Mouse (Mus musculus) neural tube, embryonic 11.5 days (tissue): Measurements from ENCODE around the gene Hmg20b. TPM values are rescaled to one million over a fixed set of nuclear protein-coding genes. Genes with fewer than 3 reads are reported as not detected.

Experiments used
- ATAC-seq: fragments of 200-750 bp; cut with Nextera tagmentation; 2 replicates; pipeline ENCODE4 v1.8.0; 2017; ENCODE audit warnings: moderate number of reproducible peaks, mild to moderate bottlenecking, moderate TSS enrichment, moderate library complexity; ENCODE audit not compliant: insufficient read depth, low FRiP score, low TSS enrichment
- DNase-seq: peaks from one replicate; pipeline ENCODE4 v3.0.0-alpha.2; 2015; ENCODE audit warnings: low spot score
- H3K27ac ChIP-seq: fragments of 300-500 bp; sonication (generic); 2 replicates; pipeline ENCODE4 v1.5.1; 2014; ENCODE audit warnings: low read depth, mild to moderate bottlenecking, low read length
- H3K27me3 ChIP-seq: fragments of 300-500 bp; sonication (generic); 2 replicates; pipeline ENCODE4 v1.6.1; 2014; ENCODE audit warnings: mild to moderate bottlenecking, low read length, mixed read lengths; ENCODE audit not compliant: control insufficient read depth, insufficient read depth
- H3K36me3 ChIP-seq: fragments of 300-500 bp; sonication (generic); 2 replicates; pipeline ENCODE4 v1.6.1; 2014; ENCODE audit warnings: mild to moderate bottlenecking, low read length, moderate library complexity, mixed read lengths; ENCODE audit not compliant: control insufficient read depth, insufficient read depth
- H3K4me1 ChIP-seq: fragments of 300-500 bp; sonication (generic); 2 replicates; pipeline ENCODE4 v1.6.1; 2014; ENCODE audit warnings: low read length, mixed read lengths; ENCODE audit not compliant: control insufficient read depth, insufficient read depth
- H3K4me2 ChIP-seq: fragments of 300-500 bp; sonication (generic); 2 replicates; pipeline ENCODE4 v1.6.1; 2014; ENCODE audit warnings: low read depth, mild to moderate bottlenecking, moderate library complexity
- H3K4me3 ChIP-seq: fragments of 300-500 bp; sonication (generic); 2 replicates; pipeline ENCODE4 v1.5.1; 2014; ENCODE audit warnings: low read depth, low read length
- H3K9ac ChIP-seq: fragments of 300-500 bp; sonication (generic); 2 replicates; pipeline ENCODE4 v1.6.1; 2014; ENCODE audit warnings: mild to moderate bottlenecking, low read length
- H3K9me3 ChIP-seq: fragments of 300-500 bp; sonication (generic); 2 replicates; pipeline ENCODE4 v1.6.1; 2016; ENCODE audit warnings: low read length; ENCODE audit not compliant: control insufficient read depth
- WGBS: fragments of 180-500 bp; shearing (Covaris S2); extraction: QIAGEN DNeasy Blood & Tissue Kit; methylation state at CpG from one replicate; pipeline ENCODE4 v1.1.7; 2014; 5-methylcytosine and 5-hydroxymethylcytosine counted together
- polyA plus RNA-seq: library from polyadenylated mRNA; unstranded; fragments of >200 nt; fragmentation: Nextera tagmentation; extraction: Ambion mirVana; gene quantifications from 2 replicates; pipeline ENCODE4 v1.2.1, GENCODE M21; 2014

The Hmg20b gene
- polyA plus RNA-seq, 1 experiment from 2014 or later, result 104 TPM

DNA sequence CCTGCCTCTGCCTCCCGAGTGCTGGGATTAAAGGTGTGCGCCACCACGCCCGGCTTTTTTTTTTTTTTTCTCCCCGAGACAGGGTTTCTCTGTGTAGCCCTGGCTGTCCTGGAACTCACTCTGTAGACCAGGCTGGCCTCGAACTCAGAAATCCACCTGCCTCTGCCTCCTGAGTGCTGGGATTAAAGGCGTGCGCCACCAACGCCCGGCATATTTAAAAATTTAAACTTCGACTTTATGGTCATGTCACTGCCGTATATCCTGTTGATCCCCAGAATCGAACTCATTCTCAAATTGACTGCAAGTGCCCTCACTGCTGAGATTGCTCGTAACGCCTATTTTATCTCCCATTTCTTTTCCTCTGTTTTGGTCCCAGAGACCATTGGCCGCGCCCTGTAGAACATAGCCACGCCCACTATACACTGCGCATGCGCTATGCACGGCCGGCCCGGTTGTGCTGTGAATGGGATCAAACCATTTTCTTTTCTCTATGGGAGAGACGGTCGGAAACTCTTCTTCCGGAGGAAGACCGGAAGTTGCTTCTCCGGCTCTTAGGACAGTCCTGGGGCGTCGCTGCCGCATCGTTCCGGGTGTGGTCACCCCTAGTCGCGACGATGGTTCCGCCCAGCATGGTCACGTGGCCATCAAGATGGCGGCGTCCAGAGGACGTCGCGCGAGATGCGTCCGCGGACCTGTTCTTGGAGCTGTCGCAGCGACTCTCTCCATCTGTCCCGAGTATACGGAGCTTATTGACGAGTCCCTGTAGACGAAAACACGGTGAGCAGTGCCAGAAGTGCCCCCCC lies 33.7 kb upstream of the Hmg20b start, which contains the start of the genes Dohh and Gm48551:
TSS of gene Dohh (plus strand) at position 627 of the 803 bp plus-strand sequence.
TSS of gene Gm48551 (plus strand) at position 665 of the 803 bp plus-strand sequence.
- H3K4me1 ChIP-seq, result peaks cover 9% of the 10 kb centered on the region
- ATAC-seq, result peak; percentile 91
- peak within 1 kb of the TSS; percentile 78 for H3K9ac ChIP-seq
- peak within 1 kb of the TSS; percentile 47 for H3K27ac ChIP-seq
- H3K36me3 ChIP-seq, result peaks cover 18% of the 10 kb centered on the region
- H3K4me3 ChIP-seq, result peak within 1 kb of the TSS; percentile 88
- no peaks in the 10 kb centered on the region for H3K9me3 ChIP-seq
- WGBS, result 6% methylated on average over 53 of the region's 54 CpGs
- DNase-seq, result peak; percentile 95
- no peaks in the 10 kb centered on the region for H3K27me3 ChIP-seq
- H3K4me2 ChIP-seq, result peak within 1 kb of the TSS; percentile 90

- H3K27ac ChIP-seq, result no peak overlapping the region
- H3K4me1 ChIP-seq, result peaks cover 15% of the 10 kb centered on the region
- no peaks in the 10 kb centered on the region for H3K27me3 ChIP-seq
- H3K9me3 ChIP-seq, result no peaks in the 10 kb centered on the region
- ATAC-seq, result no peak
- peaks cover 8% of the 10 kb centered on the region for H3K36me3 ChIP-seq
- DNase-seq, result no peak
- H3K4me3 ChIP-seq, result no peak overlapping the region
- no peak overlapping the region for H3K4me2 ChIP-seq
- no peak overlapping the region for H3K9ac ChIP-seq
- 91% methylated on average over 5 of the region's 5 CpGs for WGBS
These were observed 31.8 kb upstream of the Hmg20b start for GRCm38 (mm10) chr10:81382039-81382438.

- Histone ChIP-seq H3K36me3 (0 out of 2 replicates have a peak, but pooled peaks cover 2% of the 10 kb centered on the region), H3K9ac (no peak overlapping the region), H3K27me3 (no peaks in the 10 kb centered on the region), H3K4me2 (no peak overlapping the region), H3K27ac (no peak overlapping the region), H3K9me3 (no peaks in the 10 kb centered on the region), H3K4me1 (peaks cover 13% of the 10 kb centered on the region), H3K4me3 (no peak overlapping the region)
- DNase-seq (no peak), ATAC-seq (no peak)
- WGBS, result 94% methylated on average over 6 of the region's 6 CpGs
These were observed 29.6 kb upstream of the Hmg20b start for GRCm38 (mm10) chr10:81379809-81380378.

DNA sequence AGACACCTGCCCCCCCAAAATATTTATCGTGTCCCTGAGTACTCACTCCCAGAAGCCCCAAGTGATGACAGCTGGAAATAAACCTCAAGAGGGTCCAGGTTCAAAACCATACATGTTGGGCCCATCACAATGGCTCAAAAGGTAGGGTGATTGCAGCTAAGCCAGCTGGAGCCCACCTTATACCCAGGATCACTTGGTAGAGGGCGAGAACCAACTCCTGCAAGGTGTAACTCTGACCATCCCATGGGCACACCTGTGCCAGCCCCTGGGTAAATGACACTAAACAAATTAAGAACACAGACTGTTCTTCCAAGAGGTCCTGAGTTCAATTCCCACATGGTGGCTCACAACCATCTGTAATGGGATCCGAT lies 28.9 kb upstream of the Hmg20b start:
- H3K4me2 ChIP-seq, result peak overlapping the region; percentile 59
- ATAC-seq, result 0 out of 2 replicates have a peak, but pooled peaks have one; percentile 4
- no peaks in the 10 kb centered on the region for H3K9me3 ChIP-seq
- H3K4me3 ChIP-seq, result peak overlapping the region; percentile 85
- peak overlapping the region; percentile 67; the same call in 1 of the 2 replicates for H3K27ac ChIP-seq
- 63% methylated on average over 3 of the region's 3 CpGs for WGBS
- peak overlapping the region; percentile 62 for H3K9ac ChIP-seq
- peaks cover 12% of the 10 kb centered on the region for H3K4me1 ChIP-seq
- H3K36me3 ChIP-seq, result 0 out of 2 replicates have a peak, but pooled peaks cover 2% of the 10 kb centered on the region
- no peaks in the 10 kb centered on the region for H3K27me3 ChIP-seq
- DNase-seq, result no peak

GRCm38 (mm10) chr10:81378553-81379182 lies 28.4 kb upstream of the Hmg20b start:
- Histone ChIP-seq H3K4me1 (peaks cover 12% of the 10 kb centered on the region), H3K27ac (peak overlapping the region; percentile 67; the same call in 1 of the 2 replicates), H3K36me3 (peaks cover 2% of the 10 kb centered on the region), H3K9ac (peak overlapping the region; percentile 89), H3K4me2 (peak overlapping the region; percentile 88), H3K9me3 (no peaks in the 10 kb centered on the region), H3K4me3 (peak overlapping the region; percentile 85), H3K27me3 (no peaks in the 10 kb centered on the region)
- DNase-seq, result peak; percentile 100
- peak; percentile 95 for ATAC-seq
- WGBS, result 1% methylated on average over 43 of the region's 46 CpGs

DNA sequence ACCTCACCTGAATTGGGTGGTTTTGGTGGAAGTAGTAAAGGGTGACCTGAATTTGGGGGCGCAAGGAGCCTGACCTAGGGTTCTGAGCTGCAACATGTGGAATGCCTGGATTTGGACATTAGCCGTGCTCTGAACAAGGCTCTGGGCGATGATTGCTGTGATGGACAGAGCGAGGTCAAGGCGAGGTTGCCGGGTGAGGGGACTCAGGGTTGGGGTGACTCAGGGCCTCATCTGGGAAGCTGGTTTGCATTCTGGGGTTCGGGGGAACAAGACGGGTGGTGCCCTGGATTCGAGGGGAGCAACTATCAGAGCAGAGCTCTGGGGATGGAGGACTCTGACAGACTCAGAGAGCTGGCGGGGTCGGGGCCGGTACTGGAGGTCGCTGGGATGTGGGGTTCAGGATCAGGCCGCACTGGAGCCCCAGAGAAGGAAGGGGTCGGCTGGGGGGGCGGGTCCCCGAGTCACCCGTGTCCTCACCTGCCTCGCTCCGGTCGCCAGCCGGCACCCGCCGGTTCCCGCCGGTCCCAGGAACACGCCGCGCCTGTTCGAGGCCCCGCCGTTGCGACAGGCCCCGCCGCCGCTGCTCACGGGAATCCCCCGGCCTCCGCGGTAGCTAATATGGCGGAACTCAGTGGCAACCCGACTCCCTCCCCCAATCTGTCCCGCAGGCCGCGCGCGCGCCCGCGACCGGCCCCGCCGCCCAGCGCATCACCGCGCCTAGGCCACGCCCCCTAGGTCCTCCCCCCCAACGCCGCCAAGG lies 27.7 kb upstream of the Hmg20b start, which contains the start of gene Fzr1:
TSS of gene Fzr1 (minus strand) at position 724 of the 760 bp plus-strand sequence.
- ATAC-seq, result peak; percentile 59
- WGBS, result under 1% methylated on average over 44 of the region's 59 CpGs

DNA sequence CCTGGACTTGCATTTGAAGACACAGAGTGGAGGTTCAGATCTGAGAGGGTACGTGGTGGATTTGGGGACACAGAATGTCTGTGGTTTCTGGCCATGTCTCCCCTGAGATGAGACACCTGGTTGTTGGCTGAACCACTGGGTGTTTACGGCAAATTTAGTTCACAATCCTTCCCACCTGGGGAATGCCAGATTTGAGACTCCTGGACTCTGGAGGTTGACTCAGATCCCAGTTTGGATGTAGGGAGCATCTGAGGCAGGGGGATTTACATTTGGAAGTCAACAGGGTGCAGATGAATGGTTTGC lies 27.0 kb upstream of the Hmg20b start:
- peaks cover 5% of the 10 kb centered on the region for H3K36me3 ChIP-seq
- no peak for ATAC-seq
- WGBS, result 57% methylated on average over 2 of the region's 2 CpGs
- no peaks in the 10 kb centered on the region for H3K27me3 ChIP-seq
- peak overlapping the region; percentile 89 for H3K9ac ChIP-seq
- peaks cover 12% of the 10 kb centered on the region for H3K4me1 ChIP-seq
- H3K9me3 ChIP-seq, result no peaks in the 10 kb centered on the region
- H3K4me3 ChIP-seq, result peak overlapping the region; percentile 85
- no peak overlapping the region for H3K27ac ChIP-seq
- DNase-seq, result no peak
- peak overlapping the region; percentile 88 for H3K4me2 ChIP-seq

More for the DNA sequence above, 27.7 kb upstream of the Hmg20b start, which contains the start of gene Fzr1:
- Histone ChIP-seq H3K36me3 (peaks cover 5% of the 10 kb centered on the region), H3K4me1 (peaks cover 12% of the 10 kb centered on the region), H3K9ac (peak within 1 kb of the TSS; percentile 89), H3K4me2 (peak within 1 kb of the TSS; percentile 88), H3K27me3 (no peaks in the 10 kb centered on the region), H3K27ac (peak within 1 kb of the TSS; percentile 67), H3K4me3 (peak within 1 kb of the TSS; percentile 85), H3K9me3 (no peaks in the 10 kb centered on the region)
- DNase-seq, result no peak
